33 mouse cellular contexts compared by ENCODE assay signal in the genomic region with DNA sequence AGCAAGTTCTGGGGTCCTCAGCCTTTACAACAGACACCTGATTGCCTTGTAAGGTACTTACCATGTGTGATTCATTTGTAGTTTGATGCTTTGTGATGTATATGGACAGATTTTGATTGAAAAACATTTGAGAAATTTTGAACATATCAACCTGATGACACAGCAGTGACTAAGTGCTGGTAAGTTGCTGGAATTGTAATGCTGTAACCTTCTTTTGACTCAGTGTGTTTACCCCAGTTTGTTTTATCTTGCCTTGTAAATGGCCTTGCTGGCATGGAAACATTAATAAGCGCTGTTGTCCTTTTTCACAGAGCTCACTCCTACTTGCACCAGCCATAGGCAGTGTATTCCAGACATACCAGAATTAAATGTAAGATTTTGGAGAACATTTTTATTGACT. TPM values are rescaled to one million over a fixed set of nuclear protein-coding genes. Genes with fewer than 3 reads are reported as not detected.
DNase-seq lines count a peak whose midpoint lies in the region.
"Had no signal": no experiment of that assay in that cellular context is flagged by ENCODE, and none has a peak within 500 bp of the region (broad histone marks: within the 10 kb centered on the region; RNA-seq: fewer than 3 reads in every experiment).

No protein-coding gene starts in this region.

- DNase-seq in adrenal gland, adult 2 months, result peak; percentile 48
- DNase-seq in adrenal gland, postnatal 25 days, result no peak
- peak; percentile 14 for DNase-seq in heart, adult 11 months
- DNase-seq in heart, adult 9 months (ENCODE audit: low spot score in 2 of 2), result no peak
- DNase-seq in NIH3T3 (ENCODE audit: low read depth), result peak; percentile 53
- DNase-seq in cerebellum, postnatal 14 days, result no peak
- DNase-seq: B cell, adult 2 months; cerebellum, adult 11-12 months; cerebellum, adult 8-10 months; cerebellum, postnatal 10 days; gastrocnemius, postnatal 25 days; heart, adult 2 months; kidney, adult 11 months; kidney, adult 8-10 months had no signal

RNA-seq across cellular contexts. Expression of gene Gm17571, which starts 14.4 kb away (rescaled TPM):
- total RNA-seq in adrenal gland, adult 2 months (2021), result not detected
- polyA plus RNA-seq in adrenal gland, adult 2 months (2012; rRNA removed), result not detected in 2 replicates
- total RNA-seq in adrenal gland, postnatal 25 days (2021), result not detected in 2 replicates
- total RNA-seq: CH12.LX; G1E; gastrocnemius, adult 8-10 months; gastrocnemius, postnatal 25 days; heart, adult 2 months; heart, postnatal 25 days; hematopoietic stem cell, adult 5-6 weeks had no signal
- polyA plus RNA-seq: activated CD4-positive, CD25-positive, alpha-beta regulatory T cell, adult 4 months; brain, embryonic 14.5 days; embryonic facial prominence, embryonic 12.5 days; embryonic facial prominence, embryonic 15.5 days; erythroblast, embryonic 14.5 days; forebrain, embryonic 12.5 days; forebrain, embryonic 15.5 days; G1E; gonadal fat pad, adult 2 months; heart, adult 2 months; heart, embryonic 11.5 days; heart, embryonic 14.5 days; heart, postnatal 0 days; hindbrain, embryonic 13.5 days; hindbrain, embryonic 16.5 days; intestine, embryonic 15.5 days had no signal

Comparison
In these comparisons a context has a peak if more than half of its experiments do, and no peak if none do; other contexts are left out.
1. DNase-seq: peak in adrenal gland, adult 2 months (single experiment), heart, adult 11 months (single experiment) and NIH3T3 (single experiment); none in adrenal gland, postnatal 25 days (single experiment), heart, adult 9 months (0 of 2) and cerebellum, postnatal 14 days (0 of 2).